Mouse (Mus musculus): ENCODE results near the gene Zfp672. TPM values are rescaled to one million over a fixed set of nuclear protein-coding genes. Genes with fewer than 3 reads are reported as not detected.

The Zfp672 gene
- total and polyA plus RNA-seq, 3 experiments = 31.2 to 38.8 (median 34.9) TPM

GRCm38 (mm10) chr11:58331546-58331945 is 1.4 kb upstream of the Zfp672 start:
- no peak for DNase-seq (ENCODE audit: extremely low read depth)
- dilution Hi-C loops (cut with MboI; ENCODE audit: extremely low pct_ligation_motif_present, extremely low pct_unique_long_range_greater_than_20kb, low sequenced_read_pairs) (no loop called here), in situ Hi-C loops (cut with MboI; ENCODE audit: low pct_ligation_motif_present, low pct_unique_long_range_greater_than_20kb, low sequenced_read_pairs) (loop anchor here (25.0 kb wide), 1 partner anchor 819 kb away; the partner anchor contains the start of genes Fam114a2 and Mfap3)
- peaks cover 36 to 62% of the 10 kb centered on the region in 2 experiments for H3K36me3 ChIP-seq (replicated peaks in 1 of 2; ENCODE audit: control insufficient read depth in 1 of 2, insufficient read depth in 1 of 2, low read length in 1 of 2)
- H3K27me3 ChIP-seq (replicated peaks) = no peaks in the 10 kb centered on the region
- H3K79me2 ChIP-seq (replicated peaks; ENCODE audit: control insufficient read depth, extremely low read depth, insufficient read depth, poor library complexity, severe bottlenecking) = peaks cover 55% of the 10 kb centered on the region
- peak overlapping the region; percentile 96 for H3K9ac ChIP-seq (ENCODE audit: insufficient read depth, low read depth)
- peaks cover 14 to 43% of the 10 kb centered on the region in 2 experiments for H3K4me1 ChIP-seq (ENCODE audit: control insufficient read depth in 1 of 2, insufficient read depth in 2 of 2)
- H3K4me3 ChIP-seq (replicated peaks in 1 of 3; ENCODE audit: low read depth in 2 of 3, low read length in 2 of 3, poor library complexity in 1 of 3) = peak overlapping the region; percentile 84 to 100 (median 95)
- H3K27ac ChIP-seq (ENCODE audit: insufficient read depth, low read depth) = no peak overlapping the region
- H3K9me3 ChIP-seq (replicated peaks; ENCODE audit: low read length) = peaks cover 4% of the 10 kb centered on the region
- no peak for TF ChIP-seq KAT2A (IDR thresholded peaks at IDR 0.05; ENCODE audit: insufficient replicate concordance, low read length)
- TF ChIP-seq MAZ (IDR thresholded peaks at IDR 0.05; ENCODE audit: low read depth, low read length) = no peak
- TF ChIP-seq BHLHE40 (IDR thresholded peaks at IDR 0.05; ENCODE audit: low read depth, low read length) = no peak
- TF ChIP-seq ETS1 (conservative IDR thresholded peaks at IDR 0.05; ENCODE audit: low read depth, low read length) = no peak
- no peak for TF ChIP-seq CTCF (conservative IDR thresholded peaks at IDR 0.05 in 1 of 2, IDR thresholded peaks at IDR 0.05 in 1 of 2; ENCODE audit: low read depth in 2 of 2, low read length in 2 of 2)
- no peak for TF ChIP-seq JUN (IDR thresholded peaks at IDR 0.05; ENCODE audit: insufficient read depth, low read depth, low read length)
- no peak for TF ChIP-seq E2F4 (IDR thresholded peaks at IDR 0.05; ENCODE audit: insufficient replicate concordance, low read depth, low read length)
- no peak for TF ChIP-seq MYC (IDR thresholded peaks at IDR 0.05; ENCODE audit: low read depth, low read length)
- no peak for TF ChIP-seq MAFK (IDR thresholded peaks at IDR 0.05; ENCODE audit: insufficient replicate concordance, low read length)
- no peak for TF ChIP-seq ZMIZ1 (IDR thresholded peaks at IDR 0.05; ENCODE audit: low read depth, low read length)
- TF ChIP-seq USF1 (IDR thresholded peaks at IDR 0.05; ENCODE audit: low read depth, low read length) = no peak
- TF ChIP-seq SMC3 (IDR thresholded peaks at IDR 0.05; ENCODE audit: low read depth, low read length) = no peak
- no peak for TF ChIP-seq CHD1 (IDR thresholded peaks at IDR 0.05; ENCODE audit: low read depth, low read length)
- TF ChIP-seq ZKSCAN1 (IDR thresholded peaks at IDR 0.05; ENCODE audit: borderline replicate concordance, low read depth, low read length) = no peak
- no peak for TF ChIP-seq IRF4 (IDR thresholded peaks at IDR 0.05; ENCODE audit: low read depth, low read length)
- TF ChIP-seq MEF2A (IDR thresholded peaks at IDR 0.05; ENCODE audit: borderline replicate concordance, low read depth, low read length) = no peak
- no peak for TF ChIP-seq RCOR1 (conservative IDR thresholded peaks at IDR 0.05; ENCODE audit: low read depth, low read length)
- TF ChIP-seq EP300 (IDR thresholded peaks at IDR 0.05; ENCODE audit: low read length) = no peak
- H3K4me2 ChIP-seq (ENCODE audit: insufficient read depth, low read depth, poor library complexity, severe bottlenecking) = peak overlapping the region; percentile 85

GRCm38 (mm10) chr11:58331149-58331495 is 983 bp upstream of the Zfp672 start:
- no peak for TF ChIP-seq EP300 (IDR thresholded peaks at IDR 0.05; ENCODE audit: low read length)
- TF ChIP-seq JUN (IDR thresholded peaks at IDR 0.05; ENCODE audit: insufficient read depth, low read depth, low read length) = no peak
- no peak for TF ChIP-seq MYC (IDR thresholded peaks at IDR 0.05; ENCODE audit: low read depth, low read length)
- TF ChIP-seq BHLHE40 (IDR thresholded peaks at IDR 0.05; ENCODE audit: low read depth, low read length) = no peak
- TF ChIP-seq RCOR1 (conservative IDR thresholded peaks at IDR 0.05; ENCODE audit: low read depth, low read length) = no peak
- no peak for TF ChIP-seq MAX (IDR thresholded peaks at IDR 0.05; ENCODE audit: low read length)
- no peak for TF ChIP-seq TCF12 (IDR thresholded peaks at IDR 0.05; ENCODE audit: low read depth, low read length)
- TF ChIP-seq CHD2 (IDR thresholded peaks at IDR 0.05; ENCODE audit: low read length) = no peak
- no peak for TF ChIP-seq MXI1 (IDR thresholded peaks at IDR 0.05; ENCODE audit: low read depth, low read length)
- TF ChIP-seq NELFE (IDR thresholded peaks at IDR 0.05; ENCODE audit: low read depth, low read length) = no peak
- TF ChIP-seq JUND (conservative IDR thresholded peaks at IDR 0.05; ENCODE audit: low read depth, low read length) = no peak
- no peak for TF ChIP-seq POLR2A (IDR thresholded peaks at IDR 0.05; ENCODE audit: low read depth, low read length)
- no peak for TF ChIP-seq KAT2A (IDR thresholded peaks at IDR 0.05; ENCODE audit: insufficient replicate concordance, low read length)
- no peak for TF ChIP-seq CTCF (conservative IDR thresholded peaks at IDR 0.05 in 1 of 2, IDR thresholded peaks at IDR 0.05 in 1 of 2; ENCODE audit: low read depth in 2 of 2, low read length in 2 of 2)
- no peak for TF ChIP-seq ZNF384 (IDR thresholded peaks at IDR 0.05; ENCODE audit: low read depth, low read length)
- TF ChIP-seq ELF1 (IDR thresholded peaks at IDR 0.05; ENCODE audit: low read depth, low read length) = no peak

More at GRCm38 (mm10) chr11:58331149-58331495, 983 bp upstream of the Zfp672 start:
- H3K9ac ChIP-seq (ENCODE audit: insufficient read depth, low read depth) = peak overlapping the region; percentile 96
- peak overlapping the region; percentile 84 to 100 (median 95) for H3K4me3 ChIP-seq (replicated peaks in 1 of 3; ENCODE audit: low read depth in 2 of 3, low read length in 2 of 3, poor library complexity in 1 of 3)
- H3K27me3 ChIP-seq (replicated peaks) = no peaks in the 10 kb centered on the region
- dilution Hi-C loops (cut with MboI; ENCODE audit: extremely low pct_ligation_motif_present, extremely low pct_unique_long_range_greater_than_20kb, low sequenced_read_pairs) (no loop called here), in situ Hi-C loops (cut with MboI; ENCODE audit: low pct_ligation_motif_present, low pct_unique_long_range_greater_than_20kb, low sequenced_read_pairs) (loop anchor here (25.0 kb wide), 1 partner anchor 819 kb away; the partner anchor contains the start of genes Fam114a2 and Mfap3)
- H3K36me3 ChIP-seq (replicated peaks in 1 of 2; ENCODE audit: control insufficient read depth in 1 of 2, insufficient read depth in 1 of 2, low read length in 1 of 2) = peaks cover 34 to 61% of the 10 kb centered on the region in 2 experiments
- peak overlapping the region; percentile 85 for H3K4me2 ChIP-seq (ENCODE audit: insufficient read depth, low read depth, poor library complexity, severe bottlenecking)
- H3K27ac ChIP-seq (ENCODE audit: insufficient read depth, low read depth) = peak overlapping the region; percentile 55; the same call in 1 of the 2 replicates
- H3K79me2 ChIP-seq (replicated peaks; ENCODE audit: control insufficient read depth, extremely low read depth, insufficient read depth, poor library complexity, severe bottlenecking) = peaks cover 55% of the 10 kb centered on the region
- peaks cover 14 to 43% of the 10 kb centered on the region in 2 experiments for H3K4me1 ChIP-seq (ENCODE audit: control insufficient read depth in 1 of 2, insufficient read depth in 2 of 2)
- H3K9me3 ChIP-seq (replicated peaks; ENCODE audit: low read length) = peaks cover 4% of the 10 kb centered on the region
- no peak for DNase-seq (ENCODE audit: extremely low read depth)
